Mouse (Mus musculus): ENCODE measurements at regions not wholly inside any gene's neighbourhood (a gene's known extent, or its start where the extent isn't known, plus 50 kb on each side); places are given as distances from the start of the nearest gene placed in this dataset.

GRCm38 (mm10) chr7:83077035-83077918 is 210.1 kb downstream of the Mex3b start:
- no peak for DNase-seq (ENCODE audit: low read depth, low spot score)

- no peak for DNase-seq (ENCODE audit: low read depth, low spot score)
Observed at GRCm38 (mm10) chr7:83077919-83078265, 210.8 kb downstream of the Mex3b start.

GRCm38 (mm10) chr7:83078695-83079094 is 211.6 kb downstream of the Mex3b start:
- no peak for DNase-seq (ENCODE audit: low read depth, low spot score)

- DNase-seq (ENCODE audit: low read depth, low spot score), result no peak
Observed at GRCm38 (mm10) chr7:83079842-83080241, 212.7 kb downstream of the Mex3b start.

- no peak for DNase-seq (ENCODE audit: low read depth, low spot score)
Observed at GRCm38 (mm10) chr7:83084496-83085082, 217.5 kb downstream of the Mex3b start.

- DNase-seq (ENCODE audit: low read depth, low spot score), result peak; percentile 30
Observed at GRCm38 (mm10) chr7:83085547-83086158, 218.5 kb downstream of the Mex3b start.

- DNase-seq (ENCODE audit: low read depth, low spot score), result no peak
Observed at GRCm38 (mm10) chr7:83087408-83087807, 220.3 kb downstream of the Mex3b start.

- DNase-seq (ENCODE audit: low read depth, low spot score), result no peak
Observed at GRCm38 (mm10) chr7:83088125-83088524, 221.0 kb downstream of the Mex3b start.

GRCm38 (mm10) chr7:83089330-83089982 is 222.3 kb downstream of the Mex3b start:
- peak; percentile 64 for DNase-seq (ENCODE audit: low read depth, low spot score)

GRCm38 (mm10) chr7:83093923-83094355 is 226.8 kb downstream of the Mex3b start:
- no peak for DNase-seq (ENCODE audit: low read depth, low spot score)

GRCm38 (mm10) chr7:83094899-83095298 is 227.8 kb downstream of the Mex3b start:
- DNase-seq (ENCODE audit: low read depth, low spot score), result peak; percentile 76

GRCm38 (mm10) chr7:83095593-83095992 is 228.5 kb downstream of the Mex3b start:
- no peak for DNase-seq (ENCODE audit: low read depth, low spot score)

- DNase-seq (ENCODE audit: low read depth, low spot score), result no peak
Observed at GRCm38 (mm10) chr7:83104426-83104825, 237.3 kb downstream of the Mex3b start.

GRCm38 (mm10) chr7:83105672-83106071 is 238.5 kb downstream of the Mex3b start:
- DNase-seq (ENCODE audit: low read depth, low spot score), result no peak

- no peak for DNase-seq (ENCODE audit: low read depth, low spot score)
Observed at GRCm38 (mm10) chr7:83111217-83111823, 244.2 kb downstream of the Mex3b start.

GRCm38 (mm10) chr7:83116487-83116886 is 249.4 kb downstream of the Mex3b start:
- DNase-seq (ENCODE audit: low read depth, low spot score), result no peak

- no peak for DNase-seq (ENCODE audit: low read depth, low spot score)
Observed at GRCm38 (mm10) chr7:83117065-83117464, 249.9 kb downstream of the Mex3b start.

GRCm38 (mm10) chr7:83126196-83126595 is 259.1 kb downstream of the Mex3b start:
- DNase-seq (ENCODE audit: low read depth, low spot score), result no peak

- peak; percentile 44 for DNase-seq (ENCODE audit: low read depth, low spot score)
Observed at GRCm38 (mm10) chr7:83140216-83140615, 273.1 kb downstream of the Mex3b start.

GRCm38 (mm10) chr7:83140658-83141057 is 273.5 kb downstream of the Mex3b start:
- DNase-seq (ENCODE audit: low read depth, low spot score), result peak; percentile 66

GRCm38 (mm10) chr7:83144018-83144417 is 276.9 kb downstream of the Mex3b start:
- no peak for DNase-seq (ENCODE audit: low read depth, low spot score)

GRCm38 (mm10) chr7:83145551-83145950 is 278.4 kb downstream of the Mex3b start:
- peak; percentile 35 for DNase-seq (ENCODE audit: low read depth, low spot score)

Measured in brain, adult 2 months (tissue).